Mouse (Mus musculus) olfactory bulb, adult 2 months (tissue): ENCODE results near the gene Ifi214. TPM values are rescaled to one million over a fixed set of nuclear protein-coding genes. Genes with fewer than 3 reads are reported as not detected.
"Not testable (repeated sequence)": the region's sequence is repeated elsewhere in the genome, so short reads cannot be mapped to it uniquely, and the experiment has no call there.

Experiments used
- H3K27ac ChIP-seq: fragments of 200-500 bp; 2 replicates; pipeline ENCODE4 v1.5.1; 2012; ENCODE audit warnings: low read depth, low read length; ENCODE audit not compliant: insufficient read depth
- H3K4me1 ChIP-seq: fragments of 200-500 bp; 2 replicates; pipeline ENCODE4 v1.6.1; 2012; ENCODE audit warnings: low read length; ENCODE audit not compliant: control insufficient read depth, insufficient read depth
- H3K4me3 ChIP-seq: fragments of 200-500 bp; 2 replicates; pipeline ENCODE4 v1.5.1; 2012; ENCODE audit warnings: mild to moderate bottlenecking, low read depth, low read length, moderate library complexity; ENCODE audit not compliant: insufficient read depth
- CTCF ChIP-seq: fragments of 200-500 bp; IDR thresholded peaks from 2 replicates; pipeline ENCODE4 v1.5.1; 2012; ENCODE audit warnings: low read depth, mild to moderate bottlenecking, low read length, moderate library complexity; ENCODE audit not compliant: insufficient read depth
- POLR2A ChIP-seq: fragments of 200-500 bp; IDR thresholded peaks from 2 replicates; pipeline ENCODE4 v1.6.1; 2012; ENCODE audit warnings: mild to moderate bottlenecking, low read depth, low read length, moderate library complexity; ENCODE audit not compliant: insufficient read depth
- WGBS: fragments of 180-500 bp; shearing (Covaris S2); methylation state at CpG from one replicate; pipeline ENCODE4 v1.1.7; 2018; 5-methylcytosine and 5-hydroxymethylcytosine counted together
- polyA plus RNA-seq: library from polyadenylated mRNA; stranded (reverse); fragments of >200 nt; gene quantifications from 2 replicates; pipeline ENCODE4 v1.2.4, GENCODE M21; 2012; ENCODE audit warnings: low replicate concordance; ENCODE audit not compliant: missing spikeins, insufficient read depth, insufficient read length

Gene Ifi214
- polyA plus RNA-seq, result not detected in 2 replicates

GRCm38 (mm10) chr1:173535791-173536190 lies at the start of gene Ifi214:
Ifi214 (minus strand) TSS chr1:173535957.
- 89% methylated on average over 3 of the region's 3 CpGs for WGBS
- H3K4me1 ChIP-seq, H3K27ac ChIP-seq, H3K4me3 ChIP-seq: not testable (repeated sequence)

GRCm38 (mm10) chr1:173579921-173580585 lies 44.3 kb upstream of the Ifi214 start:
- no peak overlapping the region for H3K4me3 ChIP-seq
- no peaks in the 10 kb centered on the region for H3K4me1 ChIP-seq
- 94% methylated on average over 26 of the region's 26 CpGs for WGBS
- no peak overlapping the region for H3K27ac ChIP-seq
- TF ChIP-seq POLR2A (no peak), CTCF (no peak)

- H3K4me3 ChIP-seq, result no peak overlapping the region
- 94% methylated on average over 9 of the region's 9 CpGs for WGBS
Measured at GRCm38 (mm10) chr1:173579079-173579478, 43.3 kb upstream of the Ifi214 start.

GRCm38 (mm10) chr1:173550491-173551050 lies 14.8 kb upstream of the Ifi214 start:
- not testable (repeated sequence) for H3K4me3 ChIP-seq, H3K4me1 ChIP-seq, H3K27ac ChIP-seq
- 79% methylated on average over 5 of the region's 5 CpGs for WGBS

More at GRCm38 (mm10) chr1:173579079-173579478, 43.3 kb upstream of the Ifi214 start:
- H3K27ac ChIP-seq, result no peak overlapping the region
- TF ChIP-seq POLR2A (no peak), CTCF (no peak)
- H3K4me1 ChIP-seq, result no peaks in the 10 kb centered on the region

- WGBS, result 86% methylated on average over 3 of the region's 3 CpGs
- not testable (repeated sequence) for H3K4me3 ChIP-seq, H3K27ac ChIP-seq, H3K4me1 ChIP-seq
Measured at GRCm38 (mm10) chr1:173548798-173549197, 13.0 kb upstream of the Ifi214 start.

- Histone ChIP-seq H3K4me3 (no peak overlapping the region), H3K4me1 (no peaks in the 10 kb centered on the region), H3K27ac (no peak overlapping the region)
- TF ChIP-seq CTCF (no peak), POLR2A (no peak)
Measured at GRCm38 (mm10) chr1:173521452-173521851, 14.3 kb downstream of the Ifi214 start.

GRCm38 (mm10) chr1:173510595-173510994 lies 25.2 kb downstream of the Ifi214 start:
- H3K4me3 ChIP-seq, H3K4me1 ChIP-seq, H3K27ac ChIP-seq: not testable (repeated sequence)
- 96% methylated on average over 2 of the region's 2 CpGs for WGBS

- not testable (repeated sequence) for H3K4me3 ChIP-seq, H3K4me1 ChIP-seq, H3K27ac ChIP-seq
Measured at GRCm38 (mm10) chr1:173491483-173491882, 44.3 kb downstream of the Ifi214 start.

- not testable (repeated sequence) for H3K4me1 ChIP-seq, H3K27ac ChIP-seq, H3K4me3 ChIP-seq
- WGBS, result 88% methylated on average over 3 of the region's 3 CpGs
Measured at GRCm38 (mm10) chr1:173490812-173491480, 44.8 kb downstream of the Ifi214 start, which contains the start of gene Ifi206. Ifi206 (minus strand) TSS chr1:173491041.

- H3K4me1 ChIP-seq, H3K27ac ChIP-seq, H3K4me3 ChIP-seq: not testable (repeated sequence)
- 80% methylated on average over 3 of the region's 3 CpGs for WGBS
Measured at GRCm38 (mm10) chr1:173481182-173481574, 54.6 kb downstream of the Ifi214 start.

- 95% methylated on average over 5 of the region's 5 CpGs for WGBS
- not testable (repeated sequence) for H3K4me3 ChIP-seq, H3K4me1 ChIP-seq, H3K27ac ChIP-seq
Measured at GRCm38 (mm10) chr1:173480399-173481181, 55.2 kb downstream of the Ifi214 start.
